Mouse (Mus musculus) small intestine, adult 2 months (tissue): ENCODE results near the gene Hist1h1a. TPM values are rescaled to one million over a fixed set of nuclear protein-coding genes. Genes with fewer than 3 reads are reported as not detected.
"Not testable (repeated sequence)": the region's sequence is repeated elsewhere in the genome, so short reads cannot be mapped to it uniquely, and the experiment has no call there.

Source experiments
- H3K27ac ChIP-seq: fragments of 200-500 bp; 2 replicates; pipeline ENCODE4 v1.5.1; 2012; ENCODE audit warnings: low read depth, low read length, control low read depth, inconsistent platforms; ENCODE audit not compliant: insufficient read depth
- H3K27me3 ChIP-seq: fragments of 200-500 bp; 2 replicates; pipeline ENCODE4 v1.6.1; 2012; ENCODE audit warnings: mild to moderate bottlenecking, moderate library complexity, low read length, inconsistent platforms; ENCODE audit not compliant: control insufficient read depth, insufficient read depth
- H3K36me3 ChIP-seq: fragments of 200-500 bp; 2 replicates; pipeline ENCODE4 v1.6.1; 2012; ENCODE audit warnings: mild to moderate bottlenecking, low read length, control low read depth, inconsistent platforms; ENCODE audit not compliant: control insufficient read depth, insufficient read depth
- H3K4me1 ChIP-seq: fragments of 200-500 bp; 2 replicates; pipeline ENCODE4 v1.6.1; 2012; ENCODE audit warnings: low read length, inconsistent platforms, mixed read lengths; ENCODE audit not compliant: control insufficient read depth, insufficient read depth, insufficient read length
- H3K4me3 ChIP-seq: fragments of 200-500 bp; 2 replicates; pipeline ENCODE4 v1.5.1; 2012; ENCODE audit warnings: low read depth, mild to moderate bottlenecking, control low read depth, inconsistent platforms, low read length, moderate library complexity
- CTCF ChIP-seq: fragments of 200-500 bp; IDR thresholded peaks from 2 replicates; pipeline ENCODE4 v1.5.1; 2012; ENCODE audit warnings: low read depth, mild to moderate bottlenecking, control low read depth, inconsistent platforms, low read length, moderate library complexity, mixed read lengths; ENCODE audit not compliant: insufficient replicate concordance, insufficient read length; ENCODE audit errors: extremely low read depth
- POLR2A ChIP-seq: fragments of 200-500 bp; IDR thresholded peaks from 2 replicates; pipeline ENCODE4 v1.6.1; 2012; ENCODE audit warnings: low read depth, mild to moderate bottlenecking, control low read depth, inconsistent platforms, low read length, moderate library complexity
- WGBS: fragments of 180-500 bp; shearing (Covaris S2); methylation state at CpG from one replicate; pipeline ENCODE4 v1.1.7; 2018; 5-methylcytosine and 5-hydroxymethylcytosine counted together
- polyA plus RNA-seq: library from polyadenylated mRNA; depleted of rRNA; stranded (reverse); fragments of >200 nt; gene quantifications from 2 replicates; pipeline ENCODE4 v1.2.3, GENCODE M21; 2012; rRNA removed

The Hist1h1a gene
- 0.53 and 0.95 TPM in 2 replicates for polyA plus RNA-seq

DNA sequence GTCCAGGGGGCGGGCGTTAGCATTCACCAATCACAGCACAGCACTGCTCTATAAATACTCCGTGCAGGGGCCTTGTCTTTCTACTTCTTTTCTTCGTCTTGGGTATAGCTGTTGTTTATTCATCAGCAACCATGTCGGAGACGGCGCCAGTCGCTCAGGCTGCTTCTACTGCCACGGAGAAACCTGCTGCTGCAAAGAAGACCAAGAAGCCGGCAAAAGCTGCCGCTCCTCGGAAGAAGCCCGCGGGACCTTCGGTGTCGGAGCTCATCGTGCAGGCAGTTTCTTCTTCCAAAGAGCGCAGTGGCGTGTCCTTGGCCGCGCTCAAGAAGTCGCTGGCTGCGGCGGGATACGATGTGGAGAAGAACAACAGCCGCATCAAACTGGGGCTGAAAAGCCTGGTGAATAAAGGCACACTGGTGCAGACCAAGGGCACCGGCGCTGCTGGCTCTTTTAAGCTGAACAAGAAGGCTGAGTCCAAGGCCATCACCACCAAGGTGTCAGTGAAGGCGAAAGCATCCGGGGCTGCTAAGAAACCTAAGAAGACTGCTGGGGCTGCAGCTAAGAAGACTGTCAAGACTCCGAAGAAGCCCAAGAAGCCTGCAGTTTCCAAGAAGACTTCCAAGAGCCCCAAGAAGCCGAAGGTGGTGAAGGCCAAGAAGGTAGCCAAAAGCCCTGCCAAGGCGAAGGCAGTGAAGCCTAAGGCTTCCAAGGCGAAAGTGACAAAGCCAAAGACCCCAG is at the start of gene Hist1h1a:
Gene Hist1h1a, plus strand, starts transcription at position 81 of the 738 bp plus-strand sequence.
- 6% methylated on average over 34 of the region's 34 CpGs for WGBS
- H3K4me1 ChIP-seq, result peaks cover 16% of the 10 kb centered on the region

DNA sequence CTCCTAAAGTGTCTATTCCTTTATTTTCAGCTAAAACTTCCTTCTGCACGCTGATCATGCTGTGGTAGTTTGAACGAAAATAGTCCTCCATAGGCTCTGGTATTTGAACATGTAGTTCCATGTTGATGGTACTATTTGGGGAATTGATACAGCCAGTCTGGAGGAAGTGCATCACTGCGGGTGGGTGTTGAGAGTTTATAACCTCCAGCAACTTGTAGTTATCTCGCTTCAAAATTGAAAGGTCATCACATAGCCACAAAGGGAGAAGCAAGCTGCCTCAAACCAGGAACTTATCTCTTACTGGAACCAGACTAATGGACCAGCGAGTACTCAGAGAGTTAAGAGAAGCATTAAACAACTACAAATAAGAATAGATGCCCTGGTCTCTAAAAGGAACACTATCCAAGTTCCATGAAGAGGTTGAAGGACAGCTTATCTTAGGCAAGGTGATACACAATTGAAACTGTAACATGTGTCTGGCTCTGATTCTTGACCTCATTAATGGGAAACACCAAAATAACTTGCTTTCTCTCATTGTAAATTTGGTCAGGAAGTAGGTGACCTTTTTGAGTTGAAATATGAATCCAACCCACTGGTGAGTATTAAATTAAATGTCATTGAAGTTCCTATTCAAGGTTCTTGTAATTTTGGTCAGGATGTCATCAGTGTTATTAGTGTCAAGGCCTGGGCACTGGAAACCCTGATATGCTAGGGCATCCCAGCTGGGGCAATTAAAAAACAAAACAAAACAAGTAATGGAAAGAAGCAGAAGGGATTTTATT is 47.0 kb upstream of the Hist1h1a start:
- no peak for TF ChIP-seq POLR2A
- TF ChIP-seq CTCF, result no peak
- Histone ChIP-seq H3K4me1 (no peaks in the 10 kb centered on the region), H3K27ac (no peak overlapping the region), H3K4me3 (no peak overlapping the region), H3K36me3 (no peaks in the 10 kb centered on the region), H3K27me3 (no peaks in the 10 kb centered on the region)
- 71% methylated on average over 5 of the region's 5 CpGs for WGBS

More for the DNA sequence above, at the start of gene Hist1h1a:
- no peaks in the 10 kb centered on the region for H3K36me3 ChIP-seq
- no peaks in the 10 kb centered on the region for H3K27me3 ChIP-seq
- TF ChIP-seq CTCF, result no peak; the same call in 1 of the 2 replicates
- TF ChIP-seq POLR2A, result peak; percentile 81
- H3K27ac ChIP-seq, result peak within 1 kb of the TSS; percentile 82
- H3K4me3 ChIP-seq, result peak within 1 kb of the TSS; percentile 71

DNA sequence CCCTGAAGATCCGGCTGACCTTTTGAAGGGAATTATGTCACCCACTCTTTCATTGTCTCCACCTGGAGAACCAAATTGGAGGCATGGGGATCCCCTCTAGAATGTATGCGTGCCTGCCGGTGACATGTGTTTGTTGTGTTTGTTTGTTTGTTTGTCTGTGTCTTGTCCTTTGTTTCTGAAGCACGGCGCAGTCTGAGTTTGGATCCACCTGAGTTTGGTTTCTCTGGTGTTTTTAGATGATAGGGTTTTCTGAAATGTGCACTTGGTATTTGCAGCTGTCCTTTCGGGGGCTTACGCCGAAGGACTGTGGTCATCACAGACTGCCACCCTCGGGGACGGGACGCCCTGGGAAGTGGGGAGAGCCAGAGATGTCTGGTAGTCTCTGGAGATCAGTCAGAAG is 46.3 kb upstream of the Hist1h1a start:
- no peaks in the 10 kb centered on the region for H3K36me3 ChIP-seq
- H3K27ac ChIP-seq, result peak overlapping the region; percentile 53
- no peaks in the 10 kb centered on the region for H3K27me3 ChIP-seq
- no peaks in the 10 kb centered on the region for H3K4me1 ChIP-seq
- no peak overlapping the region for H3K4me3 ChIP-seq
- TF ChIP-seq POLR2A, result no peak
- TF ChIP-seq CTCF, result no peak
- 75% methylated on average over 11 of the region's 11 CpGs for WGBS

DNA sequence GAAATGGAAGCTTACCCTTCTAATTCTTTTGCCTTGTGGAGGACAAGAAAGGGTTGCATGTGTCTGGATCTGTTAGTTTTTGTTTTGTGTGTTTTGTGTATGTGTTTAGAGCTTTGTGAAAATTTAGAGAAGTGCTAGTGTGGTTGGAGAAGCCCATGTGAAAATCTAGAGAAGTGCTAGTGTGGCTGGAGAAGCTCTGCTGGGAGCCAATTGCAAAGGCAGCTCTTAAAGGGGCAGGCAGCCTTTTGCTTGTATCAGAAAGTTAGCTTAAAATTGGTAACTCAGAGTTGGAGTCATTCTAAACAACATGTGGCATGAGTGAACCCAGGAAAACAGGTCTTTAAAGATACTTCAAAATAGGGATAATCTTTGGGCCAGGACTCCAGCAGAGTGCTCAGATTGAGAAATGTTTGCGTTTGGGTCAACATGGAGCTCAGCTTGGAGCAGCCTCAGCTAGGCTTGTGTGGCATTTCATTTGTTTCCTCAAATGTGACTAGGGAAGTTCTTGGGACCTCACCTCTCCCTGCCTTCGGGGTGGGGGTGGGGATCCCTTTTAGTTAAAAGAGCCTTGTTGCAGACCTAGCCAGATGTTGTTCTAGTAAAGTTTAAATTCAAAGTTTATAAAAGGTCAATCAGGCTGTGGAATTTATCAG is 45.7 kb upstream of the Hist1h1a start:
- not testable (repeated sequence) for H3K27me3 ChIP-seq, H3K4me1 ChIP-seq, H3K36me3 ChIP-seq, H3K4me3 ChIP-seq
- 31% methylated on average over 2 of the region's 2 CpGs for WGBS
- H3K27ac ChIP-seq, result peak overlapping the region; percentile 53

DNA sequence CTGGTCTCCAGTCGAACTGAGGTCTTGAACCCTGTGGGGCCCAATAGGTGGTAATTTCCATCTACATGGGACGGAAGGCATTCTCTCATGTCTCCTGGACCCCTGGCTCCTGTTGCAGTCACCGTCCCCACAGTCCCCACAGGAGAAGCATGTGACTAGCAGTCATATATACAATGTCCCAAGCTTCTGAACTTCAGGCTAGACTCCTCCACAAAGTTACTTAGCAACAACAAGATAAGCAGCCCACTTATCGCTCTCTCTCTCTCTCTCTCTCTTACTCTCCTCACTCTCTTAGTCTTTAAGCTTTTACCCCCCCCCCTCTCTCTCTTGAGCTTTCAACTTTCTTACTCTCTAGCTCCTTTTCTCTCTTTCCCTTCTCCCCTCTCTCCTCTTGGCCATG is 39.2 kb upstream of the Hist1h1a start:
- TF ChIP-seq POLR2A (no peak), CTCF (no peak)

DNA sequence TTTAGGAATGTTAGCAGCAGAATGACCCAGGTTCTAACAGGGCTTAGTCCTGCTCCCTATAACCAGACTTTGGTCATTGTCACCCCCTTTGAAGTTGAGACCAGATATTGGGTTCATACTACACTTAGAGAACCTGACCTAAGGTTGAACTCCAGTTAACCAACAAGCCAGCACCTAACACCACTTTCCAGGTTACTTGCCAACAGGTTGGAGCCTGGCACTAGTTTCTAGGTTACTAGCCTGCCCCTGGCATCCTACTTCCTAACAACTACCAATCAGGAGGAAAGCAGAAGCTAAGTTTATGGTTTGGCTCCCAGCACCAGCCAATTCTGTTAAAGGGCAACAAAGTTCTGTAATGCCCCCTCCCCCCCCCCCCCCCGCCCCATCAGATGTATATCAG is 38.3 kb upstream of the Hist1h1a start:
- WGBS, result 55% methylated on average over 1 of the region's 1 CpGs

More for the DNA sequence above, 39.2 kb upstream of the Hist1h1a start:
- Histone ChIP-seq H3K27ac (no peak overlapping the region), H3K4me1 (peaks cover 7% of the 10 kb centered on the region; the same call in 1 of the 2 replicates), H3K4me3 (no peak overlapping the region), H3K36me3 (no peaks in the 10 kb centered on the region), H3K27me3 (no peaks in the 10 kb centered on the region)
- 85% methylated on average over 4 of the region's 4 CpGs for WGBS

More for the DNA sequence above, 38.3 kb upstream of the Hist1h1a start:
- Histone ChIP-seq H3K36me3 (no peaks in the 10 kb centered on the region), H3K4me3 (no peak overlapping the region), H3K27ac (no peak overlapping the region), H3K4me1 (peaks cover 9% of the 10 kb centered on the region; the same call in 1 of the 2 replicates), H3K27me3 (no peaks in the 10 kb centered on the region)
- TF ChIP-seq CTCF, result no peak
- TF ChIP-seq POLR2A, result no peak
